Mouse (Mus musculus) megakaryocyte, embryonic 14.5 days (primary cell): ENCODE results near the gene Fam131b. TPM values are rescaled to one million over a fixed set of nuclear protein-coding genes. Genes with fewer than 3 reads are reported as not detected.

ENCODE experiments used
- H3K27me3 ChIP-seq: replicated peaks from 2 replicates; pipeline ENCODE3; 2012; ENCODE audit warnings: inconsistent platforms
- H3K36me3 ChIP-seq: replicated peaks from 2 replicates; pipeline ENCODE3; 2012; ENCODE audit warnings: low read length, inconsistent platforms, mixed read lengths
- H3K4me1 ChIP-seq: 2 replicates; pipeline ENCODE4 v1.6.1; 2012; ENCODE audit warnings: inconsistent platforms
- H3K4me3 ChIP-seq: replicated peaks from 2 replicates; pipeline ENCODE3; 2012; ENCODE audit warnings: moderate library complexity, mild to moderate bottlenecking, inconsistent platforms
- H3K9me3 ChIP-seq: 2 replicates; pipeline ENCODE4 v1.6.1; 2012; ENCODE audit warnings: inconsistent platforms
- FLI1 ChIP-seq: IDR thresholded peaks from 2 replicates; pipeline ENCODE4 v1.6.1; 2012; ENCODE audit warnings: low read length, inconsistent platforms, mixed read lengths
- GATA1 ChIP-seq: IDR thresholded peaks from 3 replicates; pipeline ENCODE4 v1.6.1; 2012; ENCODE audit warnings: mixed read lengths, low read length, inconsistent platforms, borderline replicate concordance
- polyA plus RNA-seq: library from polyadenylated mRNA; stranded (reverse); fragments of >175 nt; gene quantifications from 2 replicates; pipeline ENCODE4 v1.2.3, GENCODE M21; 2012; ENCODE audit warnings: low replicate concordance; ENCODE audit not compliant: insufficient read depth

The Fam131b gene
- polyA plus RNA-seq, 1 experiment, result 0.41 TPM

DNA sequence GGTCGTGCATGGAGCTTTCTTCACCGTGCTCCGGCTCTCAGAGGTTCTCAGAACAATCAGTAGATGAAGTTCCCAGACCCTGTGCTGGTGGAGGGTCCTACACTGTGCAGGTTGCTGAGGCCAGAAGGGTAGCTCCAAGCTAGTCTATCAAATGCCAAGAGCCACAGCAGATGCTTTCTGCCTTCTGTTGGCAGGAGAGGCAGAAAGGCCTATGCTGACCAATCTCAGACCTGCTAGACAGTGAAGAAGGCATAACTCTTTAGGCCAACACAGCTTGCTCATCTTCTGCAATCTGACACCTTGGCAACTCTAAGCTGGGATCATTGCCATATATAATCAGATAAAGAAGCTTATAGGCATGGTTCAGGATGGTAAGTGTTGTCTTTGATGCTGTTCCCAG lies 5.8 kb upstream of the Fam131b start:
- no peak overlapping the region for H3K4me3 ChIP-seq
- peaks cover 8% of the 10 kb centered on the region; the same call in 1 of the 2 replicates for H3K9me3 ChIP-seq
- TF ChIP-seq FLI1 (no peak), GATA1 (no peak)
- H3K27me3 ChIP-seq, result peaks cover 7% of the 10 kb centered on the region
- H3K36me3 ChIP-seq, result no peaks in the 10 kb centered on the region
- H3K4me1 ChIP-seq, result peaks cover 22% of the 10 kb centered on the region

DNA sequence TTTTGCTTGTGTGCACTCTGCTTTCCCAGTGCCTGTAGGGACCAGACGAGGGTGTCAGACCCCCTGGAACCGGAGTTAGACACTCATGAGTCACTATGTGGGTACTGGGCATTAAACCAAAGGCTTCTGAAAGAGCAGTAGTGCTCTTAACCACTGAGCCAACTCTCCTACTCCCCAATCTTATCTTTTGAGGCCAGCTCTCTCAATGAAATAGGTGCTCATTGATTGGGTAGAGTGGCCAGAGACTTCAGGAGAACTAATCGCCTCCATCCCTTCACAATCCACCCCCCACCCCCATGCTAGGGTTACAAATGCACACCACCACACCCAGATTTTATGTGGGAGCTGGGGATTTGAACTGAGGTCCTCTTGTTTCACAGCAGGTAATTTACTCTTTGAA lies 4.3 kb upstream of the Fam131b start:
- Histone ChIP-seq H3K4me3 (no peak overlapping the region), H3K4me1 (peaks cover 37% of the 10 kb centered on the region), H3K27me3 (peaks cover 21% of the 10 kb centered on the region), H3K9me3 (peaks cover 8% of the 10 kb centered on the region; the same call in 1 of the 2 replicates), H3K36me3 (no peaks in the 10 kb centered on the region)
- no peak for TF ChIP-seq GATA1
- no peak for TF ChIP-seq FLI1

DNA sequence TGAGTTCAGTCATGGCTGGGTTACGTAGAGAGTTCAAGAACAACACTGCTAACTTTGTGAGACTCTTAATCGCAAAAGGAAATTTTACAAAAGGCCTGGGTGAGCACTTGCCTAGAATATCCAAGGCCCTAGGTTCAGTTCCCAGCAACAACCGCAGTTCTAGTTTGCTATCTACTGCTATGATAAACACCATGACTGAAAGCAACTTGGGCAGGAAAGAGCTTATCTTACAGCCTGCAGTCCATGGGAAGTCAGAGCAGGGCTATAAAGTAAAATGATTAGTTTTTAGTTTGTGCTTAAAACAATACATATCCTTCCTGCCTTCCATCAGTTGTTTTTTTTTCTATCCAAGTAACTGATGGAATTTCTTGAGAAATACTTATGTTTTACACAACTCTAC lies 2.1 kb upstream of the Fam131b start:
- Histone ChIP-seq H3K4me3 (no peak overlapping the region), H3K9me3 (no peaks in the 10 kb centered on the region; the same call in 1 of the 2 replicates), H3K27me3 (peaks cover 44% of the 10 kb centered on the region), H3K4me1 (peaks cover 47% of the 10 kb centered on the region), H3K36me3 (no peaks in the 10 kb centered on the region)
- TF ChIP-seq FLI1, result no peak
- TF ChIP-seq GATA1, result no peak

DNA sequence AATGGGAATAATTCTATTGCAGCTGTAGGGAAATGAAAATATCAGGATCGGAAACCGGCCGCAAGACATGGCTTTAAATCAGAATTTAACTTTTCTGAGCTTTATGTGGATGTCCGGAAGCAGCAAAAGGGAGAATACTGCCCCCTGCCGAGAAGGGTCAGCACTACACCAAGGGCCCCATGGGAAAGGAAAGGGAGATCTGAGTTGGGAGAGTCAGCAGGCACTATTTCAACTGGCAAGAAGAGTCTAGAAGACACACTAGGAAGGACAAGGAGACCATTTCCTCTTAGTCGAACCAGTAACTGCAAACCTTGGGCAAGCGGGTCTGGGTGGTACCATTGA lies 796 bp upstream of the Fam131b start:
- peak overlapping the region; percentile 90 for H3K4me3 ChIP-seq
- peaks cover 47% of the 10 kb centered on the region for H3K4me1 ChIP-seq
- no peaks in the 10 kb centered on the region; the same call in 1 of the 2 replicates for H3K9me3 ChIP-seq
- peaks cover 49% of the 10 kb centered on the region for H3K27me3 ChIP-seq
- no peaks in the 10 kb centered on the region for H3K36me3 ChIP-seq
- TF ChIP-seq GATA1, result no peak
- no peak for TF ChIP-seq FLI1

DNA sequence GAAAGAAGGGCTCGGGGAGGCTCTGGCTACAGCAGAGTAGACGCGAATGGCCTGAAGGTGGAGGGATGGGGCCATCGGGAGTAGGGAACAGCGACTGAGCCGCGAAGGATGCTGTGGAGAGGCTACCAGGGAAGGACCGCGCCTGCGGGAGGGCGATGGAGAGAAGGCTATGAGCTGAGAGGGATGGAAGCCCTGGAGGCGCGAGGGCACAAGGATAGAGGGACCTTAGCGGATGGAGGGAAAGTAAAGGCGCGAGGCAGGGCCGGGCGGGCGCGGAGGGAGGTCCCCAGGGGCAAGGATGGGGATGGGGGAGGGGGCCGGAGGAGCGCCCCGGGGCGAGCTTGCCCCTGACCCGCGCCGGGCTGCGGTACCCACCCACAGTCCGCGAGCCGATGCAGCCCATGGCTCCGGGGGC lies 369 bp downstream of the Fam131b start:
- peak overlapping the region; percentile 90 for H3K4me3 ChIP-seq
- no peaks in the 10 kb centered on the region; the same call in 1 of the 2 replicates for H3K9me3 ChIP-seq
- H3K27me3 ChIP-seq, result peaks cover 54% of the 10 kb centered on the region
- no peak for TF ChIP-seq GATA1
- no peak for TF ChIP-seq FLI1
- H3K4me1 ChIP-seq, result peaks cover 47% of the 10 kb centered on the region
- no peaks in the 10 kb centered on the region for H3K36me3 ChIP-seq

DNA sequence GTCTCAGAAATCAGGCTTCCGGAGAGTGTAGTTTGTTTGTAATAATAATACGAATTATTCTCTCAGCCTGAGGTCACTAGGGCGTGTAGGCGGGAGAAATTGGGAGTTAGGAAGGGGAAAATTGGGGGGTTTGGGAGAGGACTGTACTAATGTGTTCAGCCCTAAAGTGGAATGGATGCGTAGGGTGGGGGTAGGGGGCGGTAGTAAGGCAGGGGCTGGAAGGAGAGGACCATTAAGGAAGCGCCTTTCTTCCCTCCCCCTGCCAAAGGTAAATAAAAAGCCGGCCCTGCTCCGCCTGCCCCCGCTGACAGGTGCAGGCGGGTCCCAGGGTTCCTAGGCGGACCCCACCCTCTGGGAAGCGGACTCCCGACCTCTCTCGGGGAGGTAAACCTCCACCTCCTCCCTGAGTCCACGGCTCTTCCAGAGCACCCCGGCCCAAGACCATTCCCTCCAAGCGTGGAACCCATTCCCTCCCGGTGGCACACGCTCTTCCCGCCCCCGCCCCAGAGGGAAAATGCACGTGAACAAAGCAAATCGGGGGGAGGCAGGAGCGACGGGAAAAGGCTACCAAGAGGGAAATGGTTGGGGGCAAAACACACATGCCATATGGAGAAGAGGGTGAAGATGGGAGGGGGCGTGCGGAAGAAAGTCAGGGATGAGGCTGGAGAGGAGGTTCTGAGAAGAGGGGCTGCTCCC lies 924 bp downstream of the Fam131b start:
- H3K36me3 ChIP-seq, result no peaks in the 10 kb centered on the region
- peaks cover 58% of the 10 kb centered on the region for H3K27me3 ChIP-seq
- H3K4me1 ChIP-seq, result peaks cover 44% of the 10 kb centered on the region
- TF ChIP-seq FLI1, result no peak
- TF ChIP-seq GATA1, result no peak
- H3K4me3 ChIP-seq, result peak overlapping the region; percentile 90
- H3K9me3 ChIP-seq, result no peaks in the 10 kb centered on the region; the same call in 1 of the 2 replicates

DNA sequence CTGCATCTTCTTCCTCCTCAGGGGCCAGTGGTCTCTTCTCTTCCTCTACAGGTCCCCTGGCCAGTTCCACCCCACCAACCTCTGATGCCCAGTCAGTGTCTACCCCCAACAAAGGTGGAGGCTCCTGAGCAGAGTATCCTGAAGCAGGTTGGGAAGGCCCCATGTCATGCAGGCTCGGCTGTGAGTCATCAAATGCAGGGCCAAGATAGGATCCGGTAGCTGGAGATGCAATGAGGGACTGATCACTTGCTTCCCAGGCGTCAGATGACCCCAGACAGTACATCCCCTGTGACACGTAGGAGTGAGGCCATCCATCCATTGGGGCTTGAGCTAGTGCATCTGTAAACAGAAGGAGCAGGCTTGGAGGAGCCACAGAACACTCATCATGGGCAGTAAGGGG lies 6.2 kb downstream of the Fam131b start:
- no peaks in the 10 kb centered on the region; the same call in 1 of the 2 replicates for H3K9me3 ChIP-seq
- peak overlapping the region; percentile 10 for H3K4me3 ChIP-seq
- TF ChIP-seq FLI1 (no peak), GATA1 (no peak)
- H3K4me1 ChIP-seq, result peaks cover 17% of the 10 kb centered on the region
- peaks cover 79% of the 10 kb centered on the region for H3K27me3 ChIP-seq
- H3K36me3 ChIP-seq, result no peaks in the 10 kb centered on the region

DNA sequence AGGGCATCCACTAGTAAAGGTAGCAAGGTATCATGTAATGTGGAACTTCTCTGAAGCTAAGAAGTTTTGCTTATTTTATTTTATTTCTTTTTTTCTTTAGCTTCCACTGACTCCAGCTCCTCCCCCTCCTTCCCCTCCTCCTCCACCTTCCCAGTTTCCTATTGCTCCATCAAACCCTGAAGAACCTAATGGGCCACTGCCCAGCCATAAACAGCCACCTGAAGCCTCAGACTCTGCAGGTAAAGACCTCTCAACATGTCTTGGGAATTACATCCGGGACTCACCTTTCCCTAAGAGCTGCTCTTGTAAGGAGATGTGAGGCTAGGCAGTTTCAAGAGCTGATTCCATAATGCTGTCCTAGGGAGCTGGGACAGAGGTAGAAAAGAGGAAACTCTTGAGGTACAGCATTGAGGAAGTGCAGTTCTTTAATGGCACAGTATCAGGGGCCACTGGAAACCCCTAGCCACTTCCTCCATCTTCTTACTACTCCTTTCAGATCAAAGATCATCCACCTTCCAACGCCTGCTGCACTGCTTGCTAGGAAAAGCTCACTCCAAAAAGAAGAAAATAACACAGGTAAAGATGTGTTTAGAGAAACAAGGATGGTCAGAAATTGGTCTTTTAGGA lies 13.9 kb downstream of the Fam131b start:
- Histone ChIP-seq H3K27me3 (peaks cover 35% of the 10 kb centered on the region), H3K4me3 (no peak overlapping the region), H3K4me1 (peaks cover 15% of the 10 kb centered on the region), H3K36me3 (no peaks in the 10 kb centered on the region), H3K9me3 (no peaks in the 10 kb centered on the region)
- TF ChIP-seq FLI1, result no peak
- TF ChIP-seq GATA1, result no peak

DNA sequence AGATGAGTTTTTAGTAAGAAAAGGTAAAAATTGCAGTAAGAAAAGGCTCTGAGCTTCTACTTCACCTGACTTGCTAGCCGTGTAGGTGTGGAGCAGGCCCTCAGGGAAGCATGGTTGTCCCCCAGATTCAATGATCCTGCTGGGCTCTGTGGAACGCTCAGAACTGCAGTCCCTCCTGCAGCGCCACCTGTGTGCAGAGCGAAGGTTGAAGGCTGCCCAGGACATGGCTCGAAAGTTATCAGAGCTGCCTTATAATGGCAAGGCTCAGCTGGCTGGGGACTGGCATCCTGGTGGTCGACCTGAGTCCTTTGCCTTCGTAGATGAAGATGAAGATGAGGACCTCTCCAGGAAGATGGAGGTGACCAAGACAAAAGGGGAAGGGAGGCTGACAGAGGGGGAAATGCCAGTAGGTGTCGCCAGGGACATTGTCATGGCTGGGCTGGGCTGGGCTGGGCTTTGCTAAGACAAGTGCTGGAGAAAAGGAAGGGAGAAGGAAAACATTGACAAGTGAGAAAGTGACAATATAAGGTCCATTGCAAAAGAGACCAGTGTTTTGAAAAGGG lies 14.5 kb downstream of the Fam131b start:
- peaks cover 33% of the 10 kb centered on the region for H3K27me3 ChIP-seq
- no peaks in the 10 kb centered on the region for H3K36me3 ChIP-seq
- H3K9me3 ChIP-seq, result no peaks in the 10 kb centered on the region
- peaks cover 15% of the 10 kb centered on the region for H3K4me1 ChIP-seq
- TF ChIP-seq FLI1 (no peak), GATA1 (no peak)
- H3K4me3 ChIP-seq, result no peak overlapping the region

DNA sequence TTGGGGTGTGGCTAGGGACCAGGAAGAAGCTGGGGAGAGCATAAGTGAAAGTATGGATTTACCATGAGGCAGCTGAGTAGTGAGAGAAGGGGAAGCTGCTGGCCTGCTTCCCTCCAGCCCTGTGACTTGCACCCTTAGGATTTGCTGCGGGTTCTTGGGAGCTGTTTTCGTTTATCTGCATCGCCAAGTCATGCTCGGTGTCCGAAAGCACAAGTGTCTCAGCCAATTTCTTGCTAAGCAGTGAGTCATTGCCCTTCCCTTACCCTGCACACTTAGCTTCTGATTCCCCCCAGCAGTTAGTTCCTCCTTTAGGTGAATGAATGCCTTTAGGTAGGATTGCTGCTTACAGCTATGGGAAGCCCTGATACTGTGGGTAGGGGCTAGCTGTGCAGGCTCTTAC lies 25.1 kb downstream of the Fam131b start:
- Histone ChIP-seq H3K4me3 (peak overlapping the region; percentile 86), H3K9me3 (no peaks in the 10 kb centered on the region), H3K27me3 (peaks cover 35% of the 10 kb centered on the region), H3K36me3 (no peaks in the 10 kb centered on the region), H3K4me1 (peaks cover 30% of the 10 kb centered on the region)
- TF ChIP-seq GATA1 (no peak), FLI1 (no peak)
